Comparison of ENCODE assay signal across 8 mouse cellular contexts in genomic region chr19:4169378-4169784, GRCm38 (mm10). TPM values are rescaled to one million over a fixed set of nuclear protein-coding genes. Genes with fewer than 3 reads are reported as not detected.
DNase-seq lines count a peak whose midpoint lies in the region; ATAC-seq and TF ChIP-seq lines count a peak whose summit lies in the region.

No protein-coding gene starts in this region.

- H3K4me1 ChIP-seq in hindbrain, postnatal 0 days (ENCODE audit: insufficient read depth, low read length): peaks cover 7% of the 10 kb centered on the region

- H3K36me3 ChIP-seq in hindbrain, postnatal 0 days (ENCODE audit: insufficient read depth, low read length): no peaks in the 10 kb centered on the region

- intact Hi-C loops in gastrocnemius, adult 2 months (cut with DNase I): no loop called here
- intact Hi-C loops in left cerebral cortex, adult 2 months (cut with DNase I): loop anchor here (1.0 kb wide), 1 partner anchor 23 kb away; the partner anchor contains the start of gene Ppp1ca

- H3K9me3 ChIP-seq in hindbrain, postnatal 0 days (ENCODE audit: low read length): no peaks in the 10 kb centered on the region

- H3K9ac ChIP-seq in hindbrain, postnatal 0 days (replicated peaks; ENCODE audit: low read length): peak overlapping the region; percentile 78

- DNase-seq in WW6 (ENCODE audit: low read depth, low spot score): peak; percentile 96
- DNase-seq in cerebellum, postnatal 4 days (ENCODE audit: low spot score in 2 of 2): peak; percentile 99 to 100
- peak; percentile 99 for DNase-seq in gastrocnemius, adult 2 months
- DNase-seq in hindbrain, postnatal 0 days (ENCODE audit: low spot score): peak; percentile 99
- peak; percentile 100 for DNase-seq in left cerebral cortex, adult 2 months (ENCODE audit: extremely low spot score in 1 of 2, low spot score in 2 of 2)
- DNase-seq in right cerebral cortex, adult 2 months (ENCODE audit: low spot score in 2 of 2): peak; percentile 99 to 100
- peak; percentile 99 for DNase-seq in urinary bladder, postnatal 14 days (ENCODE audit: low spot score)

- peak; percentile 97 for ATAC-seq in hindbrain, postnatal 0 days
- ATAC-seq in megakaryocyte, adult 5-6 weeks (ENCODE audit: poor library complexity, severe bottlenecking): peak; percentile 97

- peak overlapping the region; percentile 98 for H3K27ac ChIP-seq in gastrocnemius, adult 2 months
- H3K27ac ChIP-seq in hindbrain, postnatal 0 days: peak overlapping the region; percentile 92
- H3K27ac ChIP-seq in left cerebral cortex, adult 2 months: peak overlapping the region; percentile 89

- TF ChIP-seq CTCF in gastrocnemius, adult 2 months (IDR thresholded peaks at IDR 0.05): peak; percentile 98
- peak; percentile 85 for TF ChIP-seq CTCF in hindbrain, postnatal 0 days (IDR thresholded peaks at IDR 0.05; ENCODE audit: low read depth)
- TF ChIP-seq CTCF in left cerebral cortex, adult 2 months (IDR thresholded peaks at IDR 0.05): peak; percentile 86

- WGBS in hindbrain, postnatal 0 days: under 1% methylated on average over 41 of the region's 43 CpGs

- peak overlapping the region; percentile 79 for H3K4me3 ChIP-seq in gastrocnemius, adult 2 months
- peak overlapping the region; percentile 44 for H3K4me3 ChIP-seq in hindbrain, postnatal 0 days (ENCODE audit: low read length)
- H3K4me3 ChIP-seq in left cerebral cortex, adult 2 months: peak overlapping the region; percentile 54

- H3K27me3 ChIP-seq in hindbrain, postnatal 0 days (ENCODE audit: insufficient read depth, low read length): no peaks in the 10 kb centered on the region

- peak overlapping the region; percentile 85 for H3K4me2 ChIP-seq in hindbrain, postnatal 0 days (ENCODE audit: low read depth, low read length)

RNA-seq across cellular contexts. Expression of gene Carns1, which starts 5.9 kb away (rescaled TPM):
- total RNA-seq in gastrocnemius, adult 2 months (2021): 10 to 100 TPM; 23.1 to 25.9 TPM
- 5.5 and 8.3 TPM in 2 replicates for total RNA-seq in hindbrain, postnatal 0 days (2014; rRNA removed)
- 7.1 and 7.5 TPM in 2 replicates for polyA plus RNA-seq in hindbrain, postnatal 0 days (2015; fragmentation: Nextera tagmentation; extraction: Ambion mirVana)
- total RNA-seq in left cerebral cortex, adult 2 months (2021): 1 to 10 TPM; 6.9 to 7.3 TPM
- total RNA-seq in megakaryocyte, adult 5-6 weeks (2015): 3.9 and 4.7 TPM in 2 replicates
- total RNA-seq in megakaryocyte, adult 5-6 weeks (2017): 1.3 and 2.0 TPM in 2 replicates

RNA-seq across cellular contexts. Expression of gene Rps6kb2, which starts 6.2 kb away (rescaled TPM):
- total RNA-seq in gastrocnemius, adult 2 months (2021): 10 to 100 TPM; 24.8 to 27.8 TPM
- total RNA-seq in hindbrain, postnatal 0 days (2014; rRNA removed): 17.6 and 24.7 TPM in 2 replicates
- polyA plus RNA-seq in hindbrain, postnatal 0 days (2015; fragmentation: Nextera tagmentation; extraction: Ambion mirVana): 49.6 and 56.5 TPM in 2 replicates
- total RNA-seq in left cerebral cortex, adult 2 months (2021): 10 to 100 TPM; 34.0 to 46.8 TPM
- 21.0 and 26.7 TPM in 2 replicates for total RNA-seq in megakaryocyte, adult 5-6 weeks (2015)
- total RNA-seq in megakaryocyte, adult 5-6 weeks (2017): 21.0 and 25.0 TPM in 2 replicates

RNA-seq across cellular contexts. Expression of gene Ptprcap, which starts 16.0 kb away (rescaled TPM):
- under 1 TPM in 1 of 2 experiments, not detected in 1; 0.43 TPM for total RNA-seq in gastrocnemius, adult 2 months (2021)
- 1.0 TPM in 1 of 2 replicates, not detected in the other for total RNA-seq in hindbrain, postnatal 0 days (2014; rRNA removed)
- polyA plus RNA-seq in hindbrain, postnatal 0 days (2015; fragmentation: Nextera tagmentation; extraction: Ambion mirVana): 0.40 and 0.44 TPM in 2 replicates
- 1 to 10 TPM; 1.2 to 1.7 TPM for total RNA-seq in left cerebral cortex, adult 2 months (2021)
- total RNA-seq in megakaryocyte, adult 5-6 weeks (2015): 30.5 and 42.1 TPM in 2 replicates
- 43.9 and 44.8 TPM in 2 replicates for total RNA-seq in megakaryocyte, adult 5-6 weeks (2017)

RNA-seq across cellular contexts. Expression of gene Coro1b, which starts 21.0 kb away (rescaled TPM):
- 10 to 100 TPM in 1 of 2 experiments, 1 to 10 TPM in 1; 9.8 to 14.7 TPM for total RNA-seq in gastrocnemius, adult 2 months (2021)
- total RNA-seq in hindbrain, postnatal 0 days (2014; rRNA removed): 71.5 and 137 TPM in 2 replicates
- 90.7 and 114 TPM in 2 replicates for polyA plus RNA-seq in hindbrain, postnatal 0 days (2015; fragmentation: Nextera tagmentation; extraction: Ambion mirVana)
- 10 to 100 TPM; 72.6 to 82.2 TPM for total RNA-seq in left cerebral cortex, adult 2 months (2021)
- total RNA-seq in megakaryocyte, adult 5-6 weeks (2015): 279 and 345 TPM in 2 replicates
- total RNA-seq in megakaryocyte, adult 5-6 weeks (2017): 142 and 161 TPM in 2 replicates

RNA-seq across cellular contexts. Expression of gene Tbc1d10c, which starts 21.7 kb away (rescaled TPM):
- 1 to 10 TPM; 6.7 to 6.8 TPM for total RNA-seq in gastrocnemius, adult 2 months (2021)
- total RNA-seq in hindbrain, postnatal 0 days (2014; rRNA removed): 2.7 and 3.8 TPM in 2 replicates
- polyA plus RNA-seq in hindbrain, postnatal 0 days (2015; fragmentation: Nextera tagmentation; extraction: Ambion mirVana): 0.95 and 1.4 TPM in 2 replicates
- 1 to 10 TPM; 1.4 to 1.5 TPM for total RNA-seq in left cerebral cortex, adult 2 months (2021)
- total RNA-seq in megakaryocyte, adult 5-6 weeks (2015): 52.8 and 59.9 TPM in 2 replicates
- 21.5 and 33.5 TPM in 2 replicates for total RNA-seq in megakaryocyte, adult 5-6 weeks (2017)

Comparison
In these comparisons a context has a peak if more than half of its experiments do, and no peak if none do; other contexts are left out.
1. Peak in every context shown above with its lines: DNase-seq, ATAC-seq, H3K4me3 ChIP-seq and H3K27ac ChIP-seq.
2. RNA of gene Ptprcap, which starts 16.0 kb away (total RNA-seq): 30.5 to 44.8 TPM in megakaryocyte, adult 5-6 weeks; 1.2 to 1.7 TPM in left cerebral cortex, adult 2 months, 1.0 TPM in hindbrain, postnatal 0 days and 0.43 TPM in gastrocnemius, adult 2 months; every median in the first group is over 10 times any median in the second.